Mouse (Mus musculus): ENCODE results near the gene Rpl3.

The Rpl3 gene

GRCm38 (mm10) chr15:80064965-80065364 is 26.7 kb downstream of the Rpl3 start:
- Histone ChIP-seq H3K36me3 (ENCODE audit: insufficient read depth, low read length) (no peaks in the 10 kb centered on the region), H3K4me1 (replicated peaks; ENCODE audit: low read depth, low read length) (peaks cover 56% of the 10 kb centered on the region), H3K4me3 (replicated peaks; ENCODE audit: low read length) (peak overlapping the region; percentile 13), H3K27me3 (ENCODE audit: insufficient read depth, low read length) (peaks cover 18% of the 10 kb centered on the region), H3K9me3 (ENCODE audit: low read length) (no peaks in the 10 kb centered on the region)
- no peak for TF ChIP-seq CTCF (conservative IDR thresholded peaks at IDR 0.05; ENCODE audit: low read length)
- TF ChIP-seq NANOG (IDR thresholded peaks at IDR 0.05; ENCODE audit: borderline replicate concordance, low read length), result no peak
- TF ChIP-seq POU5F1 (IDR thresholded peaks at IDR 0.05; ENCODE audit: borderline replicate concordance, low read length), result no peak

- H3K27me3 ChIP-seq (ENCODE audit: insufficient read depth, low read length), result peaks cover 18% of the 10 kb centered on the region
- H3K4me1 ChIP-seq (replicated peaks; ENCODE audit: low read depth, low read length), result peaks cover 56% of the 10 kb centered on the region
- no peak for TF ChIP-seq NANOG (IDR thresholded peaks at IDR 0.05; ENCODE audit: borderline replicate concordance, low read length)
- TF ChIP-seq CTCF (conservative IDR thresholded peaks at IDR 0.05; ENCODE audit: low read length), result no peak
- no peak for TF ChIP-seq POU5F1 (IDR thresholded peaks at IDR 0.05; ENCODE audit: borderline replicate concordance, low read length)
- H3K36me3 ChIP-seq (ENCODE audit: insufficient read depth, low read length), result no peaks in the 10 kb centered on the region
- H3K9me3 ChIP-seq (ENCODE audit: low read length), result no peaks in the 10 kb centered on the region
- peak overlapping the region; percentile 20; the same call in 1 of the 2 replicates for H3K4me3 ChIP-seq (replicated peaks; ENCODE audit: low read length)
Observed at GRCm38 (mm10) chr15:80062821-80063220, 28.8 kb downstream of the Rpl3 start.

- peaks cover 16% of the 10 kb centered on the region for H3K27me3 ChIP-seq (ENCODE audit: insufficient read depth, low read length)
- TF ChIP-seq POU5F1 (IDR thresholded peaks at IDR 0.05; ENCODE audit: borderline replicate concordance, low read length), result no peak
- no peak for TF ChIP-seq NANOG (IDR thresholded peaks at IDR 0.05; ENCODE audit: borderline replicate concordance, low read length)
- TF ChIP-seq CTCF (conservative IDR thresholded peaks at IDR 0.05; ENCODE audit: low read length), result no peak
- no peaks in the 10 kb centered on the region for H3K36me3 ChIP-seq (ENCODE audit: insufficient read depth, low read length)
- H3K4me3 ChIP-seq (replicated peaks; ENCODE audit: low read length), result peak overlapping the region; percentile 20; the same call in 1 of the 2 replicates
- no peaks in the 10 kb centered on the region for H3K9me3 ChIP-seq (ENCODE audit: low read length)
- H3K4me1 ChIP-seq (replicated peaks; ENCODE audit: low read depth, low read length), result peaks cover 61% of the 10 kb centered on the region
Observed at GRCm38 (mm10) chr15:80062339-80062738, 29.3 kb downstream of the Rpl3 start.

- no peaks in the 10 kb centered on the region for H3K9me3 ChIP-seq (ENCODE audit: low read length)
- H3K36me3 ChIP-seq (ENCODE audit: insufficient read depth, low read length), result no peaks in the 10 kb centered on the region
- H3K4me3 ChIP-seq (replicated peaks; ENCODE audit: low read length), result no peak overlapping the region
- peaks cover 10% of the 10 kb centered on the region for H3K27me3 ChIP-seq (ENCODE audit: insufficient read depth, low read length)
- H3K4me1 ChIP-seq (replicated peaks; ENCODE audit: low read depth, low read length), result peaks cover 59% of the 10 kb centered on the region
- TF ChIP-seq CTCF (conservative IDR thresholded peaks at IDR 0.05; ENCODE audit: low read length), result no peak
- no peak for TF ChIP-seq POU5F1 (IDR thresholded peaks at IDR 0.05; ENCODE audit: borderline replicate concordance, low read length)
- TF ChIP-seq NANOG (IDR thresholded peaks at IDR 0.05; ENCODE audit: borderline replicate concordance, low read length), result no peak
Observed at GRCm38 (mm10) chr15:80061071-80061550, 30.6 kb downstream of the Rpl3 start.

GRCm38 (mm10) chr15:80060356-80061070 is 31.2 kb downstream of the Rpl3 start:
- Histone ChIP-seq H3K9me3 (ENCODE audit: low read length) (no peaks in the 10 kb centered on the region), H3K27me3 (ENCODE audit: insufficient read depth, low read length) (peaks cover 10% of the 10 kb centered on the region), H3K4me3 (replicated peaks; ENCODE audit: low read length) (no peak overlapping the region), H3K4me1 (replicated peaks; ENCODE audit: low read depth, low read length) (peaks cover 53% of the 10 kb centered on the region), H3K36me3 (ENCODE audit: insufficient read depth, low read length) (no peaks in the 10 kb centered on the region)
- TF ChIP-seq POU5F1 (IDR thresholded peaks at IDR 0.05; ENCODE audit: borderline replicate concordance, low read length), result no peak
- peak; percentile 38 for TF ChIP-seq CTCF (conservative IDR thresholded peaks at IDR 0.05; ENCODE audit: low read length)

GRCm38 (mm10) chr15:80059606-80060005 is 32.1 kb downstream of the Rpl3 start:
- Histone ChIP-seq H3K36me3 (ENCODE audit: insufficient read depth, low read length) (no peaks in the 10 kb centered on the region), H3K4me1 (replicated peaks; ENCODE audit: low read depth, low read length) (peaks cover 46% of the 10 kb centered on the region), H3K27me3 (ENCODE audit: insufficient read depth, low read length) (peaks cover 7% of the 10 kb centered on the region), H3K9me3 (ENCODE audit: low read length) (no peaks in the 10 kb centered on the region), H3K4me3 (replicated peaks; ENCODE audit: low read length) (no peak overlapping the region)
- no peak for TF ChIP-seq NANOG (IDR thresholded peaks at IDR 0.05; ENCODE audit: borderline replicate concordance, low read length)
- no peak for TF ChIP-seq CTCF (conservative IDR thresholded peaks at IDR 0.05; ENCODE audit: low read length)
- TF ChIP-seq POU5F1 (IDR thresholded peaks at IDR 0.05; ENCODE audit: borderline replicate concordance, low read length), result no peak

- no peak overlapping the region for H3K4me3 ChIP-seq (replicated peaks; ENCODE audit: low read length)
- H3K27me3 ChIP-seq (ENCODE audit: insufficient read depth, low read length), result no peaks in the 10 kb centered on the region; the same call in 1 of the 2 replicates
- no peak for TF ChIP-seq POU5F1 (IDR thresholded peaks at IDR 0.05; ENCODE audit: borderline replicate concordance, low read length)
Observed at GRCm38 (mm10) chr15:80058151-80058550, 33.5 kb downstream of the Rpl3 start.

GRCm38 (mm10) chr15:80054034-80054710 is 37.5 kb downstream of the Rpl3 start:
- Histone ChIP-seq H3K9me3 (ENCODE audit: low read length) (peaks cover 3% of the 10 kb centered on the region; the same call in 1 of the 2 replicates), H3K4me3 (replicated peaks; ENCODE audit: low read length) (no peak overlapping the region), H3K27me3 (ENCODE audit: insufficient read depth, low read length) (peaks cover 11% of the 10 kb centered on the region; the same call in 1 of the 2 replicates), H3K4me1 (replicated peaks; ENCODE audit: low read depth, low read length) (peaks cover 45% of the 10 kb centered on the region), H3K36me3 (ENCODE audit: insufficient read depth, low read length) (no peaks in the 10 kb centered on the region)
- TF ChIP-seq NANOG (IDR thresholded peaks at IDR 0.05; ENCODE audit: borderline replicate concordance, low read length) (no peak), CTCF (conservative IDR thresholded peaks at IDR 0.05; ENCODE audit: low read length) (no peak), POU5F1 (IDR thresholded peaks at IDR 0.05; ENCODE audit: borderline replicate concordance, low read length) (no peak)

More at GRCm38 (mm10) chr15:80058151-80058550, 33.5 kb downstream of the Rpl3 start:
- Histone ChIP-seq H3K4me1 (replicated peaks; ENCODE audit: low read depth, low read length) (peaks cover 46% of the 10 kb centered on the region), H3K9me3 (ENCODE audit: low read length) (peaks cover 1% of the 10 kb centered on the region; the same call in 1 of the 2 replicates), H3K36me3 (ENCODE audit: insufficient read depth, low read length) (no peaks in the 10 kb centered on the region)
